Mouse (Mus musculus) bone marrow macrophage, adult 2 months (primary cell): ENCODE measurements at regions not wholly inside any gene's neighbourhood (a gene's known extent, or its start where the extent isn't known, plus 50 kb on each side); places are given as distances from the start of the nearest gene placed in this dataset.

Source experiments
- CTCF ChIP-seq: IDR thresholded peaks from 2 replicates; pipeline ENCODE4 v1.5.1; 2012; ENCODE audit warnings: low read depth, mild to moderate bottlenecking, low read length, moderate library complexity
- POLR2A ChIP-seq: IDR thresholded peaks from 2 replicates; pipeline ENCODE4 v1.6.1; 2012; ENCODE audit warnings: mild to moderate bottlenecking, low read depth, low read length, borderline replicate concordance

DNA sequence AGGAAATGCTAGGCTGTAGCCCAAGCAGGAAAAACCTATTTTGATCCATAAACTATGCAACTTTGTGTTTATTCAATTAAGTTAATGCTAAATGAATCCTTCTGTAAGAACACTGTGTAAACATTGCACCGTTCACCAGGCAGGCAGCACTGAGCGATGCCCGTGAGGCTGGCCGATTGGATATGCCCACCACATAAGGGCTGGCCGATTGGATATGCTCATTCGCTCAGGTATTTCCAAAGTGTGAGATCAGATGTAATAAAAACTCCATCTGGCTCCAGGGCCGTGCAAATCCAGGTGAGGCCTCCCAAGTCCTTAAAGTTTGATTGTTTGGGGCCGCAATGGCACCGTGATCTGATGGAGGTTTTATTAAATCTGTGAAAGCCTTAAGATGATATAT lies 288.2 kb upstream of the Veph1 start:
- TF ChIP-seq CTCF (no peak), POLR2A (no peak)
